Mouse (Mus musculus): ENCODE results near the gene Vmn2r95.
"Not testable (repeated sequence)": the region's sequence is repeated elsewhere in the genome, so short reads cannot be mapped to it uniquely, and the experiment has no call there.

Vmn2r95 gene

GRCm38 (mm10) chr17:18423778-18424177, at the start of gene Vmn2r95:
Gene Vmn2r95 (plus strand): TSS chr17:18424078.
- DNase-seq (ENCODE audit: low read depth) = no peak

- DNase-seq (ENCODE audit: low read depth) = no peak
Measured at GRCm38 (mm10) chr17:18455619-18456140, 31.8 kb downstream of the Vmn2r95 start.

- DNase-seq (ENCODE audit: low read depth) = not testable (repeated sequence)
Measured at GRCm38 (mm10) chr17:18458126-18458634, 34.3 kb downstream of the Vmn2r95 start.

- DNase-seq (ENCODE audit: low read depth) = no peak
Measured at GRCm38 (mm10) chr17:18462695-18463094, 38.8 kb downstream of the Vmn2r95 start.

GRCm38 (mm10) chr17:18479885-18480284, 56.0 kb downstream of the Vmn2r95 start:
- no peak for DNase-seq (ENCODE audit: low read depth)

Data from fibroblast of lung, adult 2 months (primary cell).